Mouse (Mus musculus) frontal cortex, postnatal 36 days (tissue): ENCODE data around the gene Nav2.

Experiments used
- DNase-seq, 2 experiments: peaks; one replicate each; pipeline ENCODE4 v3.0.0; 2022; ENCODE audit warnings: low spot score in 2 of 2

Gene Nav2

DNA sequence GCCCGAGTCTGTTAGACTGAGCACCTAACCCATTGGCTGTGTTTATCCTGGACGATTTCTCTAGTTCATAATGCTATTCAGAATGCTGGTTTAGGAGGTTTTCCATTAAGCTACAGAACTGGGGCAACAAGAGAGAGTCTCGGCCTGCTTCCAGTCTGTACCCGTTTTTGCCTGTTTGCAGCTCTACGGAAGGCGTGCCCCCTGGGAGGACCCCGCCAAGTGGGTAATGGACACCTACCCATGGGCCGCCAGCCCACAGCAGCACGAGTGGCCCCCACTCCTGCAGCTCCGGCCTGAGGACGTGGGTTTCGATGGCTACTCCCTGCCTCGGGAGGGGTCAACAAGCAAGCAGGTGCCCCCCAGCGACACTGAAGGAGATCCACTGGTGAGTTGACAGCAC, 695.7 kb downstream of the Nav2 start:
- DNase-seq = no peak

DNA sequence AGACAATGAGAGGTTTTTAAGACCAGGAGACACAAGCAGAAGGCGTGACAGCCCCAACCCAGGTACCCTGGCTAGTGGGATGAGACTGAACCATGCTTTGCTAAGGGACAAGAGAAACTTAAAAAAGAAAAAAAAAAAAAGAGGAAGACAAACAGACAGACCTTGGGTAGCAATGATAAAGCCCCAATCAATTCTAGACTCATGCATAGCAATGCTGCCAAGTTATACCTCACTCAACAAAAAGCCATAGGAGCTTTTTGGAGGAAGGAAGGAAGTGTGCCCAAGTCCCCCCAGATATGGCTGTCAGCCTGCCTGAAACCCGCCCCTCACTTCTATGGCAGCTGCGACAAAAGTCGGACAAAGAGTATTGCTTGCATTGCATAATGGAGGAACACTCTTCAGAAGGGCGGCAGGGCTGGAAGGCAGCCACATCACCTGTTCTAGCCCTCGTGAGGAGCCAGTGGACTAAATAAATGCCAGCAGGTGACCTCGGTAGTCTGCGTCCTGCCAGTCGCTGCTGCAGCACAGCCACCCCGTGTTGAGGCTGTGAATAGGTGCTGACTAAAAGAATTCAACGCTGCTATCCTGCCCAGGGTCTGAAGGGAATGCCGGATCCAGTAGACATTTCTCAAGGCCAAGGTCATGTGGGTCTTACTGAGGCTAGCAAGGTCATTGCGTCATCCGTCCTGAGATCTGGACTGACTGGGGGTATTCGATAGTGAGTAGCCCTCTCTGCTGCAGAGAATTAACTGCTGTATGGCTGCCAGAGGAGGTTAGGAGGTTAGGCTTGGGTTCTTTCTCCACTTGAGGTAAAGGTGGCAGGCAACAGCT, 696.7 kb downstream of the Nav2 start:
- no peak for DNase-seq

DNA sequence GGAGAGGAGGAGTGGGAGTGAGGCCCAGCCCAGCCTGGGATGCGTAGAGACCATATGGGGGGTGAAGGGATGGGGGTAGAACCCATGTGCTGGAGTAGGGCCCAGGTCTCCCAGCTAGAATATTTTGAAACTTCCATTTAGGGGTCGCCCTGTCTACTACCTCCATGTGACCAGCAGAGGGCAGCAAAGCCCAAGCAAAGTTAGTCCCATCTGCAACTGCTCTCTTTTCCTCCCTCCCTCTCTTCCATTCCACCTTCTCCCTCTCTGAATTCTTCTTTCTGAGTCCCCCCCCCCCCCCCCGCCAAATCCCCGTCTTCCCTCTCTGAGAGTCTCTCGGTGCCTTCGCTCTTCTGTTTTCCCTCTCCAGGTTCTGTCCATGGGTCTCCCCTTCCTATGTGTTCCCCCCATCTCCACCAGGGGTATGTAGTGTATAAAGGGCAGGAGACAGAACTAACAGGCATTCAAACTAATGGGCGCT, 707.8 kb downstream of the Nav2 start:
- DNase-seq = peak in 1 of 2 experiments; percentile 66

DNA sequence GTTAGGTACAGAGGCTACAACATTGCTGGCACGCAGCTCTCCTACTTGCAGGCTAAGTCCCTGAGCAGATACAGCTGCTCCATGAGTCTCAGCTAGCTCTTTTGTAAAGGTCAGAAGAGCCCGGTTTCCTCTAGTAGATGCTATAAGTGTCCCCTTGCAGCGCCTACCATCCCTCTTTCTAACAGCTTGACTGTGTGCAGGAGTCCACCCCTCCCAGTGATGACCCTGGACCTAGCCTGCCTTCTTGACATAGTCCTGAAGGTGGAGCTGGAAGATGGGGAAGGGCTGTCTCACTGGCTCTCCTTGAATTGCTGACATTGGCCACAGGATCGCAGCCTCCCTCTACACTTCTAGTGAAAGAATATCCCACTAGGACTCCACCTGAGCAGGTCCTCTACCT, 708.6 kb downstream of the Nav2 start:
- DNase-seq = no peak

DNA sequence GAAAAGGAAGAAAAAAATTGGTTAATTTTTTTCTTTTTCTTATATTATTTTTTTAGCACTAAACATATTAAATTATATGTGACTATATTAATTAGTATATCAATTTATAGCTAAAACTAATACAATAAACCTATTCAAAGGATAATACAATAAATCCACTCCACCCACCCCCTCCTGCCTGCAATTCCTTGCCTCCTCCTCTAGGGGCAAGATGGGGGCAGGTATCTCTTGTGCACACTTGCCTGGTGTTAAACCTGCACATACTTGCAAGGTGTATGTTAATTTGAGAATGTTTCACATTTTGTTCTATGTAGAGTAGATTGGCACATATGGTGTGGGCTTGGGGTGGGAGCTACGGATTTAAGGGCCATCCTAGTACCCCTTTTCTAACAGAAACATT, 711.6 kb downstream of the Nav2 start:
- DNase-seq = no peak

DNA sequence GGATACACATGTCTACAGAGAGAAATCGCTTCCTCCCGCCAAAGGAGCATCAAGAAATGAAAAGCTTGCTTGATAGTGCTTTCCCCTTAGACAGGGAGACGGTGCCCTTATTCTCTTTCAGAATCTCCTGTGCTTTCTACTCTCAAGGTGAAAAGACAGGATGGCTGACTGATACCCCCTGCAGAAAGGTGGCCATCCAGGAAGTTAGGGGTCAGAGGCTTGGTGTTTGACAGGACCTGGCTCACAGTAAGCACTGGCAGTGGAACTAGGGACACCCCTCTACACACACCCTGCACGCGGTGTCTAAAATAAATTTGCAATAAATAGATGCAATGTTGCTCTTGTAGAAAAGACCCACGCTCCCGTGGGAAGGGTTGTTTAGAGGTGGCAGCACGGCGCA, 723.4 kb downstream of the Nav2 start:
- no peak for DNase-seq

DNA sequence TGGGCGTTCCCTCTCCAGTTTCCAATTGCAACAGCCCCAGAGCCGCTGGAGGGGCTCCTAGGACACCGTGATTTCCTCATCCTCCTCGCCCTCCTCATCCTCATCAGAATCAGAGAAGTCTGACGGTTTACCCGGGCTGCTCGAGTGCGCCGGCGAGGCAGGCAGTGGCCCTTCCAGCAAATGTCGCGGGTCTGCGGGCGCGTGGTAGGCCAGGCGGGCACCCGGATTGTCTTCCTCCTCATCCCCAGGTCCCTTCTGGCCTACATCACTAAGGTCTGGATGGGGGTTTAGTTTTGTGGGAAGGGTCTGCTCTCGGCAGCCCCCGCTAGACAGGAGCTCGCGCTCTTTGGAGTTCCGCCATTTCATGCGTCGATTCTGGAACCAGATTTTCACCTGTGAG, 723.9 kb downstream of the Nav2 start:
- DNase-seq = no peak

DNA sequence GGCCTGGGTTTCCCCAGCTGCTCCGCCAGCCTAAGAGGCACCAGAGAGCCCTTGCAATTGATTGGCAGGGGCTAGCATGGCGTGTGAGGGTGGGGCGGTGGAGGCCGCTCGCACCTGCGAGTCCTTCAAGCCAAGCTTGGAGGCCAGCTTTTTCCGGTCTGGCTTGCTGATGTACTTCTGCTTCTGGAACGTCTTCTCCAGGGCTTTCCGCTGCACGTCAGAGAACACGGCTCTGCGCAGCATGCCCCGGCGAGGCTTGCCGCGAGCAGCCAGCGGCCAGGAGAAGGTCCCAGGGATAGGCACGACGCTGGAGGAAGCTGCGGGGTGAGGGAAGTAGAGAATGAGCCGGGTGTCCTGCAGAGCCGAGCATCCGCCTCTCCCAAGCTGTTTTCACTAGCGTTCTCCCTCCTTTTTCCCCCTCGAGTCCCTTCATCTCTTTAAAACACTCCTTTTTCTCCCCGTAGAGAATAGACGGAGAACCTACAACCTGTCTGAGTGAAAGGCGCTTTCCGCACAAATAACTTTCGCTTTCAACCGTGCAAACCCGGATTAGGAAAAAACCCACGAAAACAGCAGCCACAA, 725.0 kb downstream of the Nav2 start:
- DNase-seq = no peak

DNA sequence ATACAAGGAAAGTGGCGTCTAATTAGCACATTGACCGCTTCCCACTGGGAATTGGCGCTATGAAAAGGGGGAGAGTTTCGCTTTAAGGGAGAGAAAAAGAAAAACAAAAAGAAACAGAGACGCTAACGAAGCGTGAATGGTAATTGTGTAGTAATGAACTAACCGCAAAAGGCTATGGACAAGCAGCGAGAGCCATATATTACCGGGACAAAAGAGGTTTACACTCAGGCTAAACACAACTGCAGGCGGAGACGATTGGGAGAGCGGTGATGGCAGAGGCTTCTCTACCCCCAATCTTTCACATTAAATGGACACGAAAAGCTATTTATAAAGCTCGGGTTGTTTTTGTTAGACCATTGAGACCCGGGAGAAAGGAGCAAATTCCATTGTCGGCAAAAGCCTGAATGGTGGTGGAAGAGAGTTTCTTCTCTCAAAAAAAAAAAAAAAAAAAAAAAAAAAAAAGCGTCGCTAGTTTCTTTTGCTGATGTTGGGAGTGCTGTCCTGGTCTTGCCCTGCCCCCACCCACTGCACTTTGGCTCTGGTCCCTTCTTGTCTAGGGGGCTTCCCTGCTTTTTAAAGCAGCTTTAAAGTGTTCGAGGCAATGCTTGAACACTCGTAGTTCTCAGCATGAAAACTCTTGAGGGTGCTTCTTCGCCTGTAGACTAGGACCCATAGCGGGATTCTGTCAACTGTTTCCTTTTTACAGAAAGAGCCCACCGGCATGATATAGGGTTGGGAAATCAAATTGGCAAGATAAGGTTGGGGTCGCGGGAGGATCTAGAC, 726.0 kb downstream of the Nav2 start:
- DNase-seq = no peak

DNA sequence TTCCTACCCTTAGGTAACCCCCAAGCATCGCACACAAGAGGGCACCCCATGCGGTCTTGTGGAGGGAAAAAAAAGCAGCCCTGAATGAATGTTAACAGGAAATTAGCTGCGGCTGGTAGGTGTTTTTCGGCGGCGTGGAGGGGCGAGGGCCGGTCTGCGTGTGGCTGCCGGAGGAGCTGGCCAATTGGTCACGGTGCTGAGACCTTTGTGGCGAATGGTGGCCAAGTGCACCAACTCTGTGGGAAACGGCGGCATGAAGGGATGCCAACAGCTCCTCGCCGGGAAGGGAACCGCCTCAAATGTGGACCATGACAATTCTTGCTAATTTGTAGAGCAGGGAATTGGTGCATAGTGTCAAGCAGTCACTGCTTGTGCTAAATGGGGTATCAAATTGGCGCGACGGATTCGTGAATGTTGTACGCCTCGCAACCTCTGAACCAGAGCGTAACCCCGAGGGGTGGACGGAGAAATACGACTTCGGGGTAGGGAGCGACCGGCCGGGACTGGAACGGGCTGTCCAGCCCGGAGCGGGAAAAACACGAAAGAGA, 726.6 kb downstream of the Nav2 start:
- no peak for DNase-seq

DNA sequence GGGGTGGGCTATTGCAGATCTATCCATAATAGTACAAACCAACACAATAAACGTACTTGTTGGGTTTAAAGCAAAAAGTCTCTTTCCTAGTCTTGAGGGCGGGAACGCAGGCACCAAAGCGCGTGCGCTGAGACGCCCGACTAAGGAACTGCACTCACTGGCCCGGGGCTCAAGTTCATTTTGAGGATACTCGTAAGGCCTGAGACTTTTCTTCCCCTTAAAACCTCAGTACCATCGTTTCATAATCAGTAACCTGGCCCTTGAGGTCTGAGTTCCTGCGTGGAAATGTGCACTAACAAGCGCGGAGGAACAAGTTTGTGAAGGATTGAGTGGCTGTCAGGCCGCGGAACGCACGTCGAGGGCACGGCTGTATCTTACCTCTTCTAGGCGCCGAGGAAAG, 727.5 kb downstream of the Nav2 start:
- no peak for DNase-seq

DNA sequence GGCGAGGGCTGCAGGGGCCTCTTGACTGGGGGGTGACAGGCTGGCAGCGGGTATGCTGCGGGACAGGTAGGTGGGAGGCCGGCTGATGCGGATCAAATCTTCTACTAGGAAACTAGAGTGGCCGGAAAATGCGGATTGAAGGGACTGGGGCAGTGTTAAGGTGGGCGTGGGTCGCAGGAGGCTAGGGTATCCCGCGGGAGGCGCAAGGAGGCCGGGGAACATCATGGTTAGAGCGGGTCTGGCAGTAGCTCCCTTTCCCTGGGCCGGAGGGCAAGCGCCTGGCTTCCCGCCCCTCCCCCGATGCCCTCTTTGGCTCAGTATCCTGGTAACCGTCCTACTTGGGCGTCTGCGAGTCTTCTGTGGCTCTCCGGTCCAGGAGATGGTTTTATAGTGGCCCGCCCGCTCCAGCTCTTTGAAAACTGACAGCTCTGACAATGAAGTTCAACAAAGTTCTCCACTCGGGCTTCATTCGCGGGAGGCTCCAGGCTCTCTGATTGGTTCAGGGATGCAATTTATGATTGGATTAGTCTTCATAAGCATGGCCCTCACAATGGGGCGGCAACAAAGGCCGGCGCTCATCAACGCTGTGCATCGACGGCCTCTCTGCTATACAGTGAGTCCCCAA, 728.1 kb downstream of the Nav2 start, which contains the start of gene Dbx1:
Dbx1 (minus strand) TSS at position 359 of the 625 bp plus-strand sequence.
- DNase-seq = no peak

DNA sequence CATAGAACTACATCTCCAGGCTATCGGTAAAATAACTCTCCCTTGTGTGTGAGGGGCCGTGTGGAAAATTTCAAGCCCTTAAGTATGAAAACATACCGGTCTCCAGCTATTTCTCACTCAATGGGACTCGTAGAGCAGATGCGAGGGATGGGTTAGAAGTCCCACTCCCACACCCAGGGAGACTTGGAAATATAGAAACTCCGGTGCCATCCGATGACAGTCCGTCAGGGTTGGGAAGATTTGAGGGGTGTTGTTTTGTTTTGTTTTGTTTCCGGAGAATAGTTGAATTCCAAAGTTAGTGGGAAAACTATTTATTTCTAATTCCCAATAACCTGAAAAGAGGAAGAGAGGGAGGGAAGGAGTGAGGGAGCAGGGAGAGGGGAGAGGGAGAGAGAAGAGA, 728.8 kb downstream of the Nav2 start:
- DNase-seq = no peak

DNA sequence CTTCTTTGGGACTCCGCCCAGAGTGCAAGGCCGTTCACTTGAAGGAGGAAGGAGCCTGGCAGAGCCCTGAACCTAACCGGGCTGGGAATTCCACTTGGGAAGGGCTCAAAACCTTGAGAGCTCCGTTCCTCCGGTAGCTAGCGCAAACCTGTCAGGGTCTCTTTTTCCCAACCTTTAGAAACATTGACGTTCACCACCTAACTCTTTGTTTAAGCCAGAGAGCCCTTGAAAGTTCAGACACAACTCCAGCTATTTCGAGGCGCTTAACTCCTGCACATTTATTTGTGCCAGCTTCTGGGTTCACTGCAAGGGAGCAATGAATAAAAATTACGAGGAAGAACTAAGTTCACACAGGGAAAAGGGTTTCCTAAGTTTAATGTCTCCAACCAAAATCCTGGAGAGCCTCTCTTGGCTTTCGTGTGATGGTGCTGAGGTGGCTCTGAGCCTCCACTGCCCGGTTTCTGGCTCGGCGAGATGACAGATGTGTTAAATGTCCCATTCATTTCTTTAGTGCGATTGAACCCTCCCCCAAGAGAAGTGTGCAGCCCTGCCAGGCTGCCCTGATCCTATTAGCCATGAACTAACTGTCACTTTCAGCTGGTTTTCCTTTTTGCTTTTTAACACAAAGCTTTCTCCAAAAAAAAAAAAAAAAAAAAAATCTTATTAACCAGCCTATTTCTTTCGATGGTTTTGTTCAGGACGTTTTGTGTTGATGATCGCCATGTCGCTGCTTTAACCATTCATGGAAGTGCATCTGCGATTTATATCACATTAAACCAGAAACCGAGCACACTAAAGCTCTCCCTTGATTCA, 729.5 kb downstream of the Nav2 start:
- DNase-seq = no peak

DNA sequence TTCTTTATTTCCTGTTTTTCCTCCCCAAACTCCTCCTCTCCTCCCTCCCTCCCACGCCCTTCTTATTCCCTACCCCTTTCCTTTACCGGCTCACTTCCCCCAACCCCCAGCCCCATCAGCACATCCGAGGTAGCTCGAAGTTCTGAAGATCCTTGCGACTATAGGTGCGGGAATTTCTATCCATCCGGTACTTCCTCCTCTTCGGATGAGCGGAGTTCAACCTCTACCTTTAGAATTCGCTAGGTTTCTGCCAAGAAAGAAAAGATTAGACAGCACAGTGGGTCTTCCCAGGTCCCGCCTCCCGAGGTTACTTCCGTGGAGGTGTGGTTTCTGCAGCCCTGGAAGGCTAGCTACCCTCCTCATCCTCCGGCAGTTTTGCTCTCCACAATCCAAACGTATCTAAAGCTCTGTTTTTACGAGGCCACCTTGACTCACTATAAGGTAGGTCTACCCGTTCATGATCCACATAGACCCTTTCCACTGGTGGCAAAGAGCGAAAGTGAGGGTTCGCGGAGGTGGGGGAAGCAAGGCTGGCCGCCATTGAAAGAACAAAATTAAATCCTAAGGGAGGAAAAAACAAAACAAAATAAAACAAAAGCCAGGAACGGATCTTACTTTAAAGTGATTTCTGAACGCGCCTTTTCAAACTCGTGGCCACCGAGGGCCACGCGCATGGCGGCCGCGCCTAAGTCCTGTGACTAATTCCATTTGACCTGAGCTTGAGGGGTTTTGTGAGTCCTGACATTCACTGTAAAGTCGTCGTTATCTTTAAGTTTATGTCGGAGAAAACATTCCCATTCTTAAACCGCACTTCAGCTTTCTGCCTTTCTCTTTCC, 730.6 kb downstream of the Nav2 start:
- DNase-seq = no peak

DNA sequence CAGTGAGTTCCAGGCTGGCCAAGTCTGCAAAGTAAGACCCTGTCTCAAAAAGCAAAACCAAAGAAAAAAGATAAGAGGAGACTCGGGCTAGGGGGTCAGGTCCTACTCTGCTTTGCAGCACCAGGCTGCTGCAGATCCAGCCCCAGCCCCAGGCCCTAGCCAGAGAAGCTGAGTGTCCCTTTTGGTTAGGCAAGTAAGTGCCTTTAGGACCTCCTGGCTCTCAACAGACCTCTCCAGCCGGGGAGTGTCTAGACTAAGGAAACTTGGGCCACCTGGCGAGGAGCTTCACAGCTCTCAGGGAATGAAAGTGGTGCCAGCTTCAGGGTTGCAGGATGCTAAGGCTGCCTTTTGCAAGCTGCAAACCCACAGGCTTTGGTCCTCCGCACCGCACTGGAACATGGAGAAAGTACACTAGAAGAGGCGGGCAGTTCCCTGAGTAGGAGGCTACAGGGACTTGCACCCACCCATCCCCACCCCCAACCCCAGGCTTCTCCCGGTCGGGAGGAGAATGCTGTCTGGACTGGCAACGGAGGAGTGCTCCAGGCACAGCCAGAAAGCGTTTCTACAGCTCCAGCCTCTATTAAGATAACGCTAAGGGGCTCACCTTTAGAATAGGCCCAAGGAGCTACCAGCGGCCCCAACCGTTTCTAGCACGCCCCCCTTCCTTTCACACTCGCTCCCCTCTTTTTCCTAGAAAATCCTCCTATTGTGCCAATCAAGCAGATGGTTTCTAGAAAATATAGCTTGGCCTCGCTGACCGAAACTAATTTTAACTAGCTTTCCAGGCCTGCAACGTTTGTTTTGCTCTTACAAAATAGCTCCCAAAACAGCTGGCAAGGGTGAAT, 731.6 kb downstream of the Nav2 start:
- DNase-seq = no peak

DNA sequence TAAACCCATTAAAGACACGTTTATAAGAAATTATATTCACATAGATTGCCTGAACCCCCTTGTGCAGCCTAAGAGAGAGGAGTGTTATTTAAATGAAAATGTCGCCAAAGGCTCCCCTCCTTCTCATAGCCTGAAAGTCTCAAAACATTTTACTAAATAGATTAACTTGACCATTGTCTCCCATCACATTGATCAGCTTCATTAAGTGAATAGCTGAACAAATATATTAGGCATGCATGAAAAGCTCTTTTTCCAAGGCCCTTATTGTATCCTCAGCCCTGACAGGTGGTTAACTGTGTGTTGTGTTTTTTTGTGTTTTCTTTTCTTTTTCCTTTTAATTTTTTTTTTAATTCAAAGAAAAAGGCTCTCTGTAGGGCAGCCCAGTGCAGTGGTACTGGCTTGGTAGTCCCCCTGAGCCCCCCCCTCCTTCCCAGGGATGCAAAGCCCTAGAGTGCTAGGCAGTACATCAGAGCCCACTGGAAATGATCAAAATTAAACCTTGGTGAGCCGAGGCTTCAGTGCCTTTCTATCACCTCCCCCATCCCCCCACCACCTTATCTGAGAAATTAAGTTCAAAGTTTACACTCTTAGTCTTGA, 732.3 kb downstream of the Nav2 start:
- DNase-seq = no peak
